In the genomic region with DNA sequence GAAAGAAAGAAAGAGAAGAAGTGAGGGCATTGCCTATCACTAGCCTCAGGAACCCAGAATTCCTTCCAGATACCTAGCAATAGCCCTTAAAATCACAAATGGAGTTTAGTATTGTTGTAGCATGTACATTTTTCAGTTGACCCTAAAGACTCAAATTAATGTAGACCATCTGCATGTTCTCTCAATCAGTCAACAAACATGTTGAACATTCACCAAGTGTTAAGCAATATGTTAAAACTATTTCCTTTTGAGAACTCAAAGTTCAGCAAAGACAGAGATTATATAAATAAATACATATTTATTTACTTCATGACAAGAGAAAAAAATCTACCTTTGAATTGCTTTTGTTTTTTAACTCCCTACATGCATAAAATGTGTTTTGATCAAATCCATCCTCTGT, we compare ENCODE assay signal across 29 mouse cellular contexts.
"Had no signal": no experiment of that assay in that cellular context is flagged by ENCODE, and none has a peak within 500 bp of the region (broad histone marks: within the 10 kb centered on the region; RNA-seq: fewer than 3 reads in every experiment).

No protein-coding gene starts in this region.

- H3K9ac ChIP-seq: embryonic facial prominence, embryonic 12.5 days; embryonic facial prominence, embryonic 13.5 days; embryonic facial prominence, embryonic 15.5 days; forebrain, embryonic 12.5 days; forebrain, embryonic 13.5 days; forebrain, embryonic 15.5 days; forebrain, postnatal 0 days had no signal

- H3K9me3 ChIP-seq: embryonic facial prominence, embryonic 10.5 days; embryonic facial prominence, embryonic 12.5 days; embryonic facial prominence, embryonic 13.5 days; embryonic facial prominence, embryonic 15.5 days; forebrain, embryonic 10.5 days; forebrain, embryonic 12.5 days; forebrain, embryonic 13.5 days; forebrain, embryonic 15.5 days had no signal

- H3K4me2 ChIP-seq: embryonic facial prominence, embryonic 12.5 days; embryonic facial prominence, embryonic 13.5 days; embryonic facial prominence, embryonic 15.5 days; forebrain, embryonic 12.5 days; forebrain, embryonic 13.5 days; forebrain, embryonic 15.5 days had no signal

- H3K27me3 ChIP-seq: embryonic facial prominence, embryonic 12.5 days; embryonic facial prominence, embryonic 13.5 days; embryonic facial prominence, embryonic 15.5 days; forebrain, embryonic 12.5 days; forebrain, embryonic 13.5 days; forebrain, embryonic 15.5 days had no signal

- H3K36me3 ChIP-seq: embryonic facial prominence, embryonic 10.5 days; embryonic facial prominence, embryonic 12.5 days; embryonic facial prominence, embryonic 13.5 days; embryonic facial prominence, embryonic 15.5 days; forebrain, embryonic 10.5 days; forebrain, embryonic 12.5 days; forebrain, embryonic 15.5 days had no signal

- H3K4me1 ChIP-seq: embryonic facial prominence, embryonic 10.5 days; embryonic facial prominence, embryonic 12.5 days; embryonic facial prominence, embryonic 13.5 days; embryonic facial prominence, embryonic 15.5 days; forebrain, embryonic 12.5 days; forebrain, embryonic 13.5 days; forebrain, embryonic 15.5 days had no signal

- DNase-seq: cerebellum, adult 2 months; cerebellum, adult 8-10 months; cerebellum, adult 9-10 months; cerebellum, adult 9-11 months; cerebellum, postnatal 10 days; cerebellum, postnatal 14 days; cerebellum, postnatal 25 days; cerebellum, postnatal 36 days; embryo, embryonic 11 days; forebrain, postnatal 0 days; gastrocnemius, adult 2 months; gastrocnemius, postnatal 10 days; gastrocnemius, postnatal 14 days; gastrocnemius, postnatal 25 days; gastrocnemius, postnatal 36 days; heart, adult 11 months; heart, adult 18-20 months; heart, adult 2 months had no signal

- H3K27ac ChIP-seq: embryonic facial prominence, embryonic 10.5 days; embryonic facial prominence, embryonic 12.5 days; embryonic facial prominence, embryonic 13.5 days; embryonic facial prominence, embryonic 15.5 days; forebrain, embryonic 10.5 days; forebrain, embryonic 12.5 days; forebrain, embryonic 13.5 days; forebrain, embryonic 15.5 days; gastrocnemius, adult 2 months; heart, adult 2 months had no signal

- ATAC-seq: forebrain, embryonic 13.5 days; forebrain, embryonic 14.5 days; forebrain, embryonic 15.5 days; forebrain, embryonic 16.5 days; forebrain, postnatal 0 days had no signal

- H3K4me3 ChIP-seq: embryonic facial prominence, embryonic 10.5 days; embryonic facial prominence, embryonic 12.5 days; embryonic facial prominence, embryonic 13.5 days; embryonic facial prominence, embryonic 15.5 days; erythroblast, embryonic 14.5 days; forebrain, embryonic 10.5 days; forebrain, embryonic 12.5 days; forebrain, embryonic 13.5 days; forebrain, embryonic 15.5 days; gastrocnemius, adult 2 months; heart, adult 2 months had no signal
